Mouse (Mus musculus): ENCODE results near the gene Macrod1. TPM values are rescaled to one million over a fixed set of nuclear protein-coding genes. Genes with fewer than 3 reads are reported as not detected.

Gene Macrod1
- polyA plus RNA-seq, 1 experiment from 2014 or later: 6.0 TPM

DNA sequence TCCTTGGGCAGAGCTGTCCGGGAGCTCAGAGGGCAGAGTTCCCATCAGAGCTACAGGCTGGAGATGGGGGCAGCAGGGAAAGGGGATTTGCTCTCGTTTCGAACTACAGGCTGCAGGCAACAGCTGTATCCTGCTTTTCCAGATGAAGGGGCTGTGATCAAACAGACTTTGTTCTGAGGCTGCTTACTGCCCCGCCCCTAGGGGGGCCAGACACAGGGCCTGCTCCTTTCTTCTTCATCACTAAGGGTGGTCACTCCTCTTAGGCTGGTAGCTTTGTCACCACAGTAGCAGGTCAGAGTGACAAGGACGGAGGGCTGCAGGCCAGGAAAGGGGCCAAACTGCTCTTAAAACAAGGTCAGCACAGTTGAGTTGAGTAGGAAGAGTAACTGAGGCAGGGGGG, 53.5 kb downstream of the Macrod1 start:
- peaks cover 2% of the 10 kb centered on the region; the same call in 1 of the 2 replicates for H3K27me3 ChIP-seq (replicated peaks)
- H3K4me1 ChIP-seq: peaks cover 54% of the 10 kb centered on the region
- WGBS: 12% methylated on average over 5 of the region's 5 CpGs
- no peaks in the 10 kb centered on the region for H3K9me3 ChIP-seq
- ATAC-seq (replicated peaks): no peak
- H3K4me3 ChIP-seq: no peak overlapping the region
- H3K9ac ChIP-seq: no peak overlapping the region
- no peak overlapping the region for H3K4me2 ChIP-seq
- no peaks in the 10 kb centered on the region for H3K36me3 ChIP-seq (replicated peaks)
- no peak overlapping the region for H3K27ac ChIP-seq

DNA sequence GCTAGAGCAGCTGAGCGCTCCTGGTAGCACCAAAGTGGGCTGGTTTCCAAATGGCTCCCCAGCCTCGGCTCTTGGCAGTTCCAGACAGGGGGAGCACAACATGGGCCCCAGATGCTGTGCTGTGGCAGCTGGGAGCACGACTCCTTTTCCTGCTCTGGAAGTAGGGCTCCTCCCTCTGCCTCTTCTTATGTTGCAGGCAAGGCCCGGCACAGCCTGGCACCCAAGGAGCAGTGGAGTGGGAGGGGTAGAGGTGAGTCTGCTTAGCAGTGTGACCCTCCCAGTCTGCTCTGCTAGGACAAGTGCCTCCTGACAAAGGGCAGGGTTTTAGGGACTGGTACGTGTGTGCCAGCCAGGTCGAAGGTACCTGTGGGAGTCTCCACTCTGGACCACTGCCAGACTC, 54.3 kb downstream of the Macrod1 start:
- Histone ChIP-seq H3K27me3 (replicated peaks) (no peaks in the 10 kb centered on the region), H3K27ac (no peak overlapping the region), H3K9me3 (no peaks in the 10 kb centered on the region), H3K4me2 (no peak overlapping the region), H3K4me1 (peaks cover 53% of the 10 kb centered on the region), H3K36me3 (replicated peaks) (no peaks in the 10 kb centered on the region), H3K9ac (no peak overlapping the region), H3K4me3 (no peak overlapping the region)
- WGBS: 39% methylated on average over 6 of the region's 6 CpGs
- ATAC-seq (replicated peaks): no peak

DNA sequence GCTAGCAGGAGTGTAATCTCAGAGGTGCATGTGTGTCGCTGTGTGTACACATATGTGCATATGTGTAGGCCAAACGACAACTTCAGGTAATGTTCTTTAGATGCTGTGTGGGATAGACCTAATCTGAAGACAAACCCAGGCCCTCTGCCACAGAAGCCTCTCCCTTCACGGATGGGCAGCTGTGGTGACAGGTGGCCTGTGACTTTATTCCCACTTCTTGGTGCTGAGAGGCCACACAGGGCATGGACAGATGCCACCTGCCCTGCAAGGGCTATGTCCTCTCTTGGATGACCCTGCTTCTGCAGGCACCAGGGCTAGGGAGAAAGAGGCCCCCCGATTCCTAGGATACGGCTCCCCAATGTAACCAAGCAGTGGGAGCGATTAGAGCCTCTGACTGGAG, 54.7 kb downstream of the Macrod1 start:
- no peaks in the 10 kb centered on the region for H3K9me3 ChIP-seq
- no peak overlapping the region for H3K9ac ChIP-seq
- no peak overlapping the region for H3K27ac ChIP-seq
- no peaks in the 10 kb centered on the region for H3K27me3 ChIP-seq (replicated peaks)
- no peak for ATAC-seq (replicated peaks)
- no peak overlapping the region for H3K4me2 ChIP-seq
- H3K4me3 ChIP-seq: no peak overlapping the region
- H3K36me3 ChIP-seq (replicated peaks): no peaks in the 10 kb centered on the region
- H3K4me1 ChIP-seq: peaks cover 57% of the 10 kb centered on the region
- 72% methylated on average over 6 of the region's 6 CpGs for WGBS

- Histone ChIP-seq H3K36me3 (replicated peaks) (no peaks in the 10 kb centered on the region), H3K4me1 (peaks cover 61% of the 10 kb centered on the region), H3K27me3 (replicated peaks) (no peaks in the 10 kb centered on the region), H3K9me3 (no peaks in the 10 kb centered on the region), H3K9ac (no peak overlapping the region), H3K27ac (no peak overlapping the region), H3K4me3 (no peak overlapping the region), H3K4me2 (no peak overlapping the region)
- WGBS: 75% methylated on average over 4 of the region's 4 CpGs
- ATAC-seq (replicated peaks): no peak
These were observed 55.1 kb downstream of the Macrod1 start for GRCm38 (mm10) chr19:7111710-7112109.

GRCm38 (mm10) chr19:7112628-7113027, 56.0 kb downstream of the Macrod1 start:
- Histone ChIP-seq H3K4me1 (peaks cover 61% of the 10 kb centered on the region), H3K27me3 (replicated peaks) (no peaks in the 10 kb centered on the region), H3K27ac (peak overlapping the region; percentile 54; the same call in 1 of the 2 replicates), H3K36me3 (replicated peaks) (no peaks in the 10 kb centered on the region), H3K4me2 (no peak overlapping the region), H3K4me3 (no peak overlapping the region), H3K9ac (no peak overlapping the region), H3K9me3 (no peaks in the 10 kb centered on the region)
- WGBS: 14% methylated on average over 3 of the region's 3 CpGs
- ATAC-seq (replicated peaks): no peak

- WGBS: 7% methylated on average over 14 of the region's 14 CpGs
- H3K9ac ChIP-seq: no peak overlapping the region
- H3K4me2 ChIP-seq: no peak overlapping the region
- no peaks in the 10 kb centered on the region for H3K36me3 ChIP-seq (replicated peaks)
- H3K27ac ChIP-seq: peak overlapping the region; percentile 54
- H3K4me3 ChIP-seq: no peak overlapping the region
- H3K4me1 ChIP-seq: peaks cover 61% of the 10 kb centered on the region
- no peaks in the 10 kb centered on the region for H3K9me3 ChIP-seq
- 0 out of 2 replicates have a peak, but pooled peaks have one; percentile 11 for ATAC-seq (replicated peaks)
- H3K27me3 ChIP-seq (replicated peaks): no peaks in the 10 kb centered on the region
These were observed 57.0 kb downstream of the Macrod1 start for GRCm38 (mm10) chr19:7113574-7113973.

GRCm38 (mm10) chr19:7116038-7116731, 59.6 kb downstream of the Macrod1 start:
- no peak overlapping the region for H3K4me3 ChIP-seq
- H3K4me1 ChIP-seq: peaks cover 45% of the 10 kb centered on the region
- H3K9ac ChIP-seq: no peak overlapping the region
- WGBS: 61% methylated on average over 4 of the region's 4 CpGs
- H3K27ac ChIP-seq: no peak overlapping the region
- H3K4me2 ChIP-seq: no peak overlapping the region
- no peaks in the 10 kb centered on the region for H3K36me3 ChIP-seq (replicated peaks)
- no peak for ATAC-seq (replicated peaks)
- H3K27me3 ChIP-seq (replicated peaks): no peaks in the 10 kb centered on the region
- H3K9me3 ChIP-seq: no peaks in the 10 kb centered on the region

DNA sequence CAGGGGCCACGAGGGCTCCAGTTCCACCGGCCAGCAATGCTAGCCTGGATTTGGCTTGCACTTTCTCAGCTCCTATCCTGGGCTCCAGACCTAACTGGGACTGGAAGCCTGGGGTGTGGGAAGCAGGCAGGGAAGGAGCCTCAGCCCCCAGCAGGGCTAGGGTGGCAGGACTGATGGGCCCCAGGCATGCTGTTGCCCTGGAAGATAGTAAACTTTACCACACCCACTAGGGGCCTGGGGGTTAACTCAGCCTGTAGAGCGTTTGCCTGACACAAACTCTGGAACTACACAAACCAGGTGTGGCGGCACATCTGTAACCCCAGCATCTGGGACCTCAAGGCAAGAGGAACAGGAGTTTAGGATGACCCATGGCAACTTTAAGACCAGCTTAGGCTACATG, 60.5 kb downstream of the Macrod1 start:
- H3K4me2 ChIP-seq: no peak overlapping the region
- no peaks in the 10 kb centered on the region for H3K27me3 ChIP-seq (replicated peaks)
- H3K9me3 ChIP-seq: no peaks in the 10 kb centered on the region
- H3K27ac ChIP-seq: no peak overlapping the region
- peaks cover 48% of the 10 kb centered on the region for H3K4me1 ChIP-seq
- no peaks in the 10 kb centered on the region for H3K36me3 ChIP-seq (replicated peaks)
- 72% methylated on average over 4 of the region's 4 CpGs for WGBS
- no peak overlapping the region for H3K4me3 ChIP-seq
- no peak for ATAC-seq (replicated peaks)
- no peak overlapping the region for H3K9ac ChIP-seq

DNA sequence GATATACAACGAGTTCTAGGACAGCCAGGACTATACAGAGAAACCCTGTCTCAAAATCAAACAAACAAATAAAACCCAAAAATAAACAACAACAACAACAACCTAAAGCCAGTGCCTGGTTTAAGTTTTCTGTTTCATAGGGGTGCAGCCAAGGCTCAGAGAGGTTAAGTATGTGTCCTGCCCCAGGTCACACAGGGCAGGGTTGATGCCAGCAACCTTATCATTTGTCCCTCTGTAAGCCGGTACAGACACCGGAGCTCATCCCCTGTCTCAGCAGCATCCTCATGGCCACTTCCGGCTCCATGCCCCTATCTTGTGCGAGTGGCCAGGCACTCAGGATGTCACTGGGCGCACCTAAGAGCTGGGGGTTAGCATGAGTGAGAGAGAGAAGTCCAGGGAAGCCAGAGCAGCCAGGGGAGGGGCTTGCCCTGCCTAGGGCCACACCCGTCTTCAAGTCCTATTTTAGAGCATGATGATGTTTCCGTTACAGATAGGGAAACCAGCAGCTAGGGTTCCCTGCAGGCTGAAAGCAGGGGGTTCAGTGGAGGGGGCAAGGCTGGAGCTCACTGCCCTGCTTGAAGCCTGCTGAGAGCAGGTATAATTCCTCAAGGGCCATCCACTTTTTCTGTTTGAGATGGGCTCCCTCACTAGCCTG, 61.2 kb downstream of the Macrod1 start:
- 82% methylated on average over 8 of the region's 8 CpGs for WGBS
- Histone ChIP-seq H3K36me3 (replicated peaks) (no peaks in the 10 kb centered on the region), H3K4me3 (no peak overlapping the region), H3K27me3 (replicated peaks) (no peaks in the 10 kb centered on the region), H3K9me3 (no peaks in the 10 kb centered on the region), H3K4me2 (no peak overlapping the region), H3K4me1 (peaks cover 48% of the 10 kb centered on the region), H3K27ac (no peak overlapping the region), H3K9ac (no peak overlapping the region)
- no peak for ATAC-seq (replicated peaks)

DNA sequence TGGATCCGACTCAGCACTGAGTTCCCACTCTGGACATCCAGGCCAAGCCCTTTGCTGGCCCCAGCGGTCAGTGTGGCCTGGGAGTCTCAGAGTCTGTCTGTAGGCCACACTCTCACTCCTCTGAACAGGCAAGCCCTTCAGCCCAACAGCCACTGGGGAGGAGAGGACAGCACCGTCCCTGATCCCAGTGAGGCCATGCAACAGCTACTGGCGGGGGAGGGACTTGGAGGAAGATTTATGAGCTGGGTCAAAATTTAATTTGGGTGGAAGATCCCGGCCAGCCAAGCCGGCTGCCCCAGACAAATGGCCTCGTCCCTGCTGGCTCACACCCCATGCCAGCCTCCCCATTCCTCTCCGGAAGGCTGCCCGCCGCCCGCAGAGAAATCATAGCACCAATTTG, 64.6 kb downstream of the Macrod1 start:
- no peak for ATAC-seq (replicated peaks)
- no peak overlapping the region for H3K27ac ChIP-seq
- 73% methylated on average over 11 of the region's 11 CpGs for WGBS
- H3K9ac ChIP-seq: no peak overlapping the region
- no peaks in the 10 kb centered on the region for H3K9me3 ChIP-seq
- no peaks in the 10 kb centered on the region for H3K27me3 ChIP-seq (replicated peaks)
- no peaks in the 10 kb centered on the region for H3K36me3 ChIP-seq (replicated peaks)
- H3K4me3 ChIP-seq: no peak overlapping the region
- peaks cover 20% of the 10 kb centered on the region for H3K4me1 ChIP-seq
- H3K4me2 ChIP-seq: no peak overlapping the region

GRCm38 (mm10) chr19:7122277-7122676, 65.7 kb downstream of the Macrod1 start:
- Histone ChIP-seq H3K27ac (peak overlapping the region; percentile 60; the same call in 1 of the 2 replicates), H3K4me1 (peaks cover 16% of the 10 kb centered on the region), H3K4me3 (no peak overlapping the region), H3K9ac (no peak overlapping the region), H3K36me3 (replicated peaks) (no peaks in the 10 kb centered on the region), H3K4me2 (no peak overlapping the region), H3K9me3 (no peaks in the 10 kb centered on the region), H3K27me3 (replicated peaks) (no peaks in the 10 kb centered on the region)
- WGBS: 45% methylated on average over 4 of the region's 4 CpGs
- ATAC-seq (replicated peaks): peak; percentile 24; the same call in 1 of the 2 replicates

DNA sequence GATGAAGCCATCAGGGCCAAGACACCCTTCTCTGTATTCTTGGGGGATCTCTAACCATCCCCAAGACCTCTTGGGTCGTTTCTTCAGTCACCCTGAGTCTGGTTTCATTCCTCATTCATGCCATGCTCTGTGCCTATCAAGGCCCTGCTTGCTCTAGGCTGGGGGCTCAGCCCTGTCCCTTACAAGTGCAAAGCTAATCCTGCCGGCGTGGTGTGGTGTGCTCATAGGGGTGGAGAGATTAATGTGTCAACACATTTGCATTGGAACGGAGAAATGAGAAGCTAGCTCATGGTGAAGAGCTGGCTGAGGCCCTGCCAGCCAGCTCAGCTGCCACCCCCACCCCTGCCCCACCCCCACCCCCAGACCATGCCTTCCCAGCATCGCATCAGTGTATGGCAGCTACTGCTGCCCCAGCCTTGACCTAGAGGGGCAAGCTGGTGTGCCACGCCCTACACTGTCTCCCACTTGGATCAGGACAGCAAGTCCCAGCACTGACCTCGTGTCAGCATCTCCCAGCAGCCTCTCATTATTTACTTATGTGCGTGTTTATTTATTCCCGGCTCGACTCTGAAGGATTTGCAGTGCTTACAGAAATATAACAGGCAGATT, 66.2 kb downstream of the Macrod1 start:
- H3K4me3 ChIP-seq: no peak overlapping the region
- H3K27me3 ChIP-seq (replicated peaks): no peaks in the 10 kb centered on the region
- 24% methylated on average over 10 of the region's 10 CpGs for WGBS
- peaks cover 16% of the 10 kb centered on the region for H3K4me1 ChIP-seq
- no peaks in the 10 kb centered on the region for H3K36me3 ChIP-seq (replicated peaks)
- H3K9ac ChIP-seq: no peak overlapping the region
- H3K4me2 ChIP-seq: no peak overlapping the region
- peak overlapping the region; percentile 60 for H3K27ac ChIP-seq
- no peaks in the 10 kb centered on the region for H3K9me3 ChIP-seq
- ATAC-seq (replicated peaks): peak; percentile 57; the same call in 1 of the 2 replicates

All from midbrain, embryonic 15.5 days (tissue).